Mouse (Mus musculus): Measurements from ENCODE around the gene Cd276.
A peak's percentile ranks its signal among the peaks of the same experiment; 100 is the strongest.

The Cd276 gene

GRCm38 (mm10) chr9:58549694-58550093, 5.5 kb downstream of the Cd276 start:
- no peak for DNase-seq

GRCm38 (mm10) chr9:58548897-58549296, 6.3 kb downstream of the Cd276 start:
- DNase-seq: no peak

- DNase-seq: no peak
These were observed 8.4 kb downstream of the Cd276 start for GRCm38 (mm10) chr9:58546630-58547360.

GRCm38 (mm10) chr9:58545428-58545827, 9.8 kb downstream of the Cd276 start:
- DNase-seq: no peak

GRCm38 (mm10) chr9:58544879-58545324, 10.3 kb downstream of the Cd276 start:
- DNase-seq: no peak

- DNase-seq: peak; percentile 81
These were observed 13.3 kb downstream of the Cd276 start for GRCm38 (mm10) chr9:58541895-58542338.

GRCm38 (mm10) chr9:58539886-58540285, 15.4 kb downstream of the Cd276 start:
- peak; percentile 61 for DNase-seq

- no peak for DNase-seq
These were observed 17.5 kb downstream of the Cd276 start for GRCm38 (mm10) chr9:58537774-58538173.

GRCm38 (mm10) chr9:58535447-58536134, 19.6 kb downstream of the Cd276 start:
- peak; percentile 67 for DNase-seq

GRCm38 (mm10) chr9:58534766-58535165, 20.5 kb downstream of the Cd276 start:
- DNase-seq: peak; percentile 72

- no peak for DNase-seq
These were observed 21.9 kb downstream of the Cd276 start for GRCm38 (mm10) chr9:58533322-58533721.

GRCm38 (mm10) chr9:58532236-58532635, 23.0 kb downstream of the Cd276 start:
- no peak for DNase-seq

- no peak for DNase-seq
These were observed 24.8 kb downstream of the Cd276 start for GRCm38 (mm10) chr9:58530407-58530806.

- no peak for DNase-seq
These were observed 27.4 kb downstream of the Cd276 start for GRCm38 (mm10) chr9:58527841-58528240.

- DNase-seq: no peak
These were observed 30.1 kb downstream of the Cd276 start for GRCm38 (mm10) chr9:58525108-58525507.

- DNase-seq: no peak
These were observed 33.3 kb downstream of the Cd276 start for GRCm38 (mm10) chr9:58521883-58522423.

GRCm38 (mm10) chr9:58520816-58521581, 34.2 kb downstream of the Cd276 start:
- DNase-seq: no peak

- DNase-seq: no peak
These were observed 35.3 kb downstream of the Cd276 start for GRCm38 (mm10) chr9:58519953-58520352.

- peak; percentile 41 for DNase-seq
These were observed 37.1 kb downstream of the Cd276 start for GRCm38 (mm10) chr9:58517866-58518750.

GRCm38 (mm10) chr9:58516480-58516879, 38.8 kb downstream of the Cd276 start:
- DNase-seq: no peak

- no peak for DNase-seq
These were observed 41.5 kb downstream of the Cd276 start for GRCm38 (mm10) chr9:58513749-58514148.

- DNase-seq: no peak
These were observed 44.8 kb downstream of the Cd276 start for GRCm38 (mm10) chr9:58510452-58510851.

Data from thymus, postnatal 14 days (tissue).